Mouse (Mus musculus) lung, embryonic 14.5 days (tissue): ENCODE results near the gene 1700011M02Rik. TPM values are rescaled to one million over a fixed set of nuclear protein-coding genes. Genes with fewer than 3 reads are reported as not detected.
A peak's percentile ranks its signal among the peaks of the same experiment; 100 is the strongest.
"Not testable (repeated sequence)": the region's sequence is repeated elsewhere in the genome, so short reads cannot be mapped to it uniquely, and the experiment has no call there.

ENCODE experiments used
- ATAC-seq: fragments of 200-750 bp; cut with Nextera tagmentation; 2 replicates; pipeline ENCODE4 v1.8.0; 2017; ENCODE audit warnings: mild to moderate bottlenecking, moderate TSS enrichment, moderate library complexity; ENCODE audit not compliant: insufficient read depth
- DNase-seq: peaks from one replicate; pipeline ENCODE4 v3.0.0-alpha.2; 2015
- H3K27ac ChIP-seq: fragments of 300-500 bp; sonication (generic); 2 replicates; pipeline ENCODE4 v1.5.1; 2014; ENCODE audit warnings: low read depth, mild to moderate bottlenecking, moderate library complexity
- H3K27me3 ChIP-seq: fragments of 300-500 bp; sonication (generic); 2 replicates; pipeline ENCODE4 v1.6.1; 2014; ENCODE audit warnings: low read length, control low read depth; ENCODE audit not compliant: insufficient read depth
- H3K36me3 ChIP-seq: fragments of 300-500 bp; sonication (generic); 2 replicates; pipeline ENCODE4 v1.6.1; 2014; ENCODE audit warnings: control low read depth; ENCODE audit not compliant: insufficient read depth
- H3K4me1 ChIP-seq: fragments of 300-500 bp; sonication (generic); 2 replicates; pipeline ENCODE4 v1.6.1; 2014; ENCODE audit warnings: antibody characterized with exemption, control low read depth; ENCODE audit not compliant: insufficient read depth
- H3K4me2 ChIP-seq: fragments of 300-500 bp; sonication (generic); 2 replicates; pipeline ENCODE4 v1.6.1; 2014; ENCODE audit warnings: mild to moderate bottlenecking
- H3K4me3 ChIP-seq: fragments of 300-500 bp; sonication (generic); 2 replicates; pipeline ENCODE4 v1.5.1; 2014; ENCODE audit warnings: low read depth, low read length
- H3K9ac ChIP-seq: fragments of 300-500 bp; sonication (generic); 2 replicates; pipeline ENCODE4 v1.6.1; 2014
- H3K9me3 ChIP-seq: fragments of 300-500 bp; sonication (generic); 2 replicates; pipeline ENCODE4 v1.6.1; 2016; ENCODE audit warnings: low read depth, low read length, control low read depth
- CTCF ChIP-seq: IDR thresholded peaks from 2 replicates; pipeline ENCODE4 v1.5.1; 2016; ENCODE audit warnings: antibody characterized with exemption, low read depth
- WGBS: fragments of 180-500 bp; shearing (Covaris S2); extraction: QIAGEN DNeasy Blood & Tissue Kit; methylation state at CpG from one replicate; pipeline ENCODE4 v1.1.7; 2014; 5-methylcytosine and 5-hydroxymethylcytosine counted together
- polyA plus RNA-seq: library from polyadenylated mRNA; unstranded; fragments of >200 nt; fragmentation: Nextera tagmentation; extraction: Ambion mirVana; gene quantifications from 2 replicates; pipeline ENCODE4 v1.2.1, GENCODE M21; 2014

Gene 1700011M02Rik
- polyA plus RNA-seq, 1 experiment from 2014 or later: not detected

DNA sequence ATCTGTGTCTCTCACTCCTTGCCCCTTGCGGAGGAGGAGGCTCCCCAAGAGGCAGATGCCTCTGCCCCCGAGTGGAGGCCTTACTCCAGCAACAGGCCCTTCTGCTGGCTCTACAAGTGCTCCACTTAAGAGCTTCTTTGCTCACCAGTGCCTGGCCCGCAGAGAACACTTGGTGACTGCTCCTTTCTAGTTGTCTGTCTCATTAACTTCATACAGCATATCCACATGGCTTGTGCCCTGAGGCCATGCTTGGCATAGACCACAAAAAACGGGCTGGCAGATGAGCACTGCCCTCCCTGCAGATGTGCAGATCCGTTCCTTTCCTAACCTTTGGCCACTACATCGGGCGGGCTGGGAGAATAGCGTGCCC lies 25.7 kb downstream of the 1700011M02Rik start:
- 42% methylated on average over 8 of the region's 8 CpGs for WGBS
- Histone ChIP-seq H3K4me3 (peak overlapping the region; percentile 50), H3K4me2 (peak overlapping the region; percentile 73; the same call in 1 of the 2 replicates), H3K27me3 (no peaks in the 10 kb centered on the region), H3K27ac (no peak overlapping the region), H3K9me3 (no peaks in the 10 kb centered on the region), H3K36me3 (no peaks in the 10 kb centered on the region), H3K9ac (no peak overlapping the region), H3K4me1 (no peaks in the 10 kb centered on the region)
- ATAC-seq: 0 out of 2 replicates have a peak, but pooled peaks have one; percentile 28
- no peak for TF ChIP-seq CTCF
- DNase-seq: no peak

- no peaks in the 10 kb centered on the region for H3K9me3 ChIP-seq
- H3K9ac ChIP-seq: no peak overlapping the region
- H3K36me3 ChIP-seq: no peaks in the 10 kb centered on the region
- no peak overlapping the region for H3K27ac ChIP-seq
- H3K4me3 ChIP-seq: no peak overlapping the region
- no peaks in the 10 kb centered on the region for H3K4me1 ChIP-seq
- ATAC-seq (no peak), DNase-seq (peak; percentile 20)
- TF ChIP-seq CTCF: no peak
- WGBS: 51% methylated on average over 5 of the region's 5 CpGs
- no peak overlapping the region for H3K4me2 ChIP-seq
- no peaks in the 10 kb centered on the region for H3K27me3 ChIP-seq
These were observed 28.0 kb downstream of the 1700011M02Rik start for GRCm38 (mm10) chrX:102936743-102937142.

DNA sequence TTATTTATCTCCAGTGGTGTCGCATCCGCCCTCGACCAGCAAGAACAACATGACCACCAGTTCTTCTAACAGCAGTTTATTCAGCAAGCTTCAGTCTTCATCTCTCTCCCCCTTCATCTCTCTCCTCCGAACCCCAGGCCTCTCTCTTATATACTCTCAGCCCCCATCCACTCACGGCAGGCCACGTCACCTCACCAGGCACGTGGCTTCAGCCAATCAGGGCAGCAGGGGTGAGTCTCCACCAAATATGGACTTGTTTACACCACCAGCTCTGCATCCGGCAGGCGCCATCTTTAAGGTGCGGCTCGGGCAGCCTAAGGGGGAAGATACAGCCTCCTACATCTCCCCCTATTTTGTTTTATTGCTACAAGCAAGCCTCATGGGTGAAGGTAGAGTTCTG lies 41.4 kb downstream of the 1700011M02Rik start:
- not testable (repeated sequence) for H3K27me3 ChIP-seq, H3K27ac ChIP-seq, DNase-seq, H3K9me3 ChIP-seq, H3K4me3 ChIP-seq, ATAC-seq, H3K4me2 ChIP-seq, H3K9ac ChIP-seq, H3K36me3 ChIP-seq, H3K4me1 ChIP-seq
- 84% methylated on average over 11 of the region's 11 CpGs for WGBS

- H3K4me3 ChIP-seq: no peak overlapping the region
- H3K4me2 ChIP-seq: no peak overlapping the region
- no peaks in the 10 kb centered on the region for H3K4me1 ChIP-seq
- no peaks in the 10 kb centered on the region for H3K27me3 ChIP-seq
- H3K9ac ChIP-seq: no peak overlapping the region
- no peaks in the 10 kb centered on the region for H3K36me3 ChIP-seq
- H3K9me3 ChIP-seq: no peaks in the 10 kb centered on the region
- peak; percentile 63 for TF ChIP-seq CTCF
- no peak overlapping the region for H3K27ac ChIP-seq
- no peak for ATAC-seq
- DNase-seq: peak; percentile 66
- WGBS: 38% methylated on average over 4 of the region's 4 CpGs
These were observed 50.2 kb downstream of the 1700011M02Rik start for GRCm38 (mm10) chrX:102958917-102959316.

Other genes with a start within 250 kb of the 1700011M02Rik start
- not detected in 2 replicates for gene Gm3880, start 221.9 kb upstream of the 1700011M02Rik start, polyA plus RNA-seq
- not detected in 2 replicates for gene Gm9112, start 201.3 kb upstream of the 1700011M02Rik start, polyA plus RNA-seq
- gene Dmrtc1b, start 201.0 kb upstream of the 1700011M02Rik start, polyA plus RNA-seq: not detected in 2 replicates
- gene Dmrtc1c1, start 105.9 kb upstream of the 1700011M02Rik start, polyA plus RNA-seq: not detected in 2 replicates
- not detected in 2 replicates for gene Dmrtc1c2, start 54.3 kb upstream of the 1700011M02Rik start, polyA plus RNA-seq
- gene 1700031F05Rik, start 40.9 kb upstream of the 1700011M02Rik start, polyA plus RNA-seq: not detected in 2 replicates
- 0.63 and 0.66 TPM in 2 replicates for gene Dmrtc1a, start 218 bp upstream of the 1700011M02Rik start, polyA plus RNA-seq
- not detected in 2 replicates for gene 1700018G05Rik, start 19.5 kb downstream of the 1700011M02Rik start, polyA plus RNA-seq